Mouse (Mus musculus): ENCODE data around the gene Zfp513. TPM values are rescaled to one million over a fixed set of nuclear protein-coding genes. Genes with fewer than 3 reads are reported as not detected.
"Not testable (repeated sequence)": the region's sequence is repeated elsewhere in the genome, so short reads cannot be mapped to it uniquely, and the experiment has no call there.

Zfp513 gene
- polyA plus RNA-seq, 1 experiment: 33.1 TPM

DNA sequence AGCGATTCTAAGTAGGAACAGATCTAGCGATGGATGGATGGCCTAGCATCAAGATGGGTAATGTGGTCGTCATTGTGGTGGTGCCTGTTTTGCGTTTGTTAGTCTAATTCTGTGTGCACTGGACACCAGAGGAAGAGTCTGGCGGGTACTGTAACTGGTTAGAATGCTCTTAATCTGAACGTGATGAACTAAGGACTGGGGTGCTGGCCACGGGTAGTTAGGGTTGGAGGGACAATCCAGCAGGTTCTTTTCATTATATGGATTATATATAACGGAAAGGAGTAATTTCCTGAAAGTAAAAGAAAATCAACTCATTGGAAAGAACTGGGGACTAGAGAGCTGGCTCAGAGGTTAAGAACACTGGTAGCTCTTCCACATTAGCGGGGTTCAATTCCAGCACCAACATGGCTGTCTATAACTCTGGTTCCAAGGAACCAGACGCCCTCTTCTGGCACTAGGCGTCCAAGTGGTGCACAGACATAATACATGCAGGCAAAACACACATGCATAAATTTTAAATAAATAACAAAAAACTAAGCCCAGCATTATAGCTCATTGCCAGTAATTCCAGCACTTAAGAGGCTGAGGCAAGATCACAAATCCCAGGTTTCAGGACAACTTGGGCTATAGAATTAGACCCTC is 19.3 kb upstream of the Zfp513 start:
- Histone ChIP-seq H3K4me1 (ENCODE audit: control insufficient read depth, insufficient read depth, low read length) (peaks cover 6% of the 10 kb centered on the region), H3K27ac (ENCODE audit: insufficient read depth, low read depth, low read length) (peak overlapping the region; percentile 82), H3K4me3 (ENCODE audit: insufficient read depth, low read length) (peak overlapping the region; percentile 84)
- TF ChIP-seq POLR2A (IDR thresholded peaks at IDR 0.05; ENCODE audit: borderline replicate concordance, low read depth, low read length) (no peak), CTCF (IDR thresholded peaks at IDR 0.05; ENCODE audit: low read depth, low read length) (peak; percentile 31; the same call in 1 of the 2 replicates)

DNA sequence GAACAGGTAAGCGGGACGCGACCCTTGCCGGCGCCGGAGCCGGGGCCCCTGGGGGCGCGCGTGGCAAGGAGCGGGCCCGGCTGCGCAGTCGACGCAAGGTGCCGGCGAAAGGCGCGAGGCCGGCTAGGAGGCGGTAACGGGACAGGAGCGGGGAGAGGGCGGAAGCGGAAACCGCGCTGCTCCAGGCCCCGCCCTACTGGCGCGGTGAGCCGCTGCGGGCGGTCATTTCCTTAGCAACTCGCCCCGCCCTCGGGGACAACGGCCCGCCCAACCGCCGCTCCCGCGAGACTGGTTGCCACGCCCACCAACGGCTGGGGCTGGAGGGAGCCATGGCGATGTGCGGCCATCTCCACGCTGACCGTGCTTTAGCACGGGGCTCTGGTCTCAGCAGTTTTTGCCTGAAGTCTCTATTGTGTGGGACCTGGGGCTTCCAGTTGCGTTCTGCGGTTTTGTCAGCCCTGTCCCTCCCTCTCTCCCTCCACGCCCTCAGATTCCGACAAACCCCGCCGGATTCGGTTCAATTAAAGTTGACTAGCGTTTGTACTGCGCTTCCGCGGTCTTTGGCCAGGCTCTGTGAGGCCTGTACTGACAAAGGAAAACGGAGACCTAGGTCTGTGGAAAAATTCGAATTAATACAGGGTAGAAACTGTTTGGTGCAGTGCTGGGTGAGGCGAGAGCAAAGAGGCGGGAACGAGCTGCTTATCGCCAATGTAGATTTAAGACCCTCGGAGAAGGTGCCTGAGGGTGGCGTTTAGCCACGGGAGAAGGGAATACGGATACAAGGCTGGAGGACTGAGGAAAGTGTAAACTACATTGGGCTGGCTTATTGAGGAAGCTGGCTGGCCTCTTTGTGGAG is 18.6 kb upstream of the Zfp513 start, which contains the start of gene Ppm1g:
Gene Ppm1g, minus strand, starts transcription at position 240 of the 856 bp plus-strand sequence.
- H3K4me1 ChIP-seq (ENCODE audit: control insufficient read depth, insufficient read depth, low read length): peaks cover 6% of the 10 kb centered on the region
- H3K4me3 ChIP-seq (ENCODE audit: insufficient read depth, low read length): peak within 1 kb of the TSS; percentile 98
- H3K27ac ChIP-seq (ENCODE audit: insufficient read depth, low read depth, low read length): peak within 1 kb of the TSS; percentile 82
- TF ChIP-seq CTCF (IDR thresholded peaks at IDR 0.05; ENCODE audit: low read depth, low read length): no peak
- peak; percentile 70; the same call in 1 of the 2 replicates for TF ChIP-seq POLR2A (IDR thresholded peaks at IDR 0.05; ENCODE audit: borderline replicate concordance, low read depth, low read length)

DNA sequence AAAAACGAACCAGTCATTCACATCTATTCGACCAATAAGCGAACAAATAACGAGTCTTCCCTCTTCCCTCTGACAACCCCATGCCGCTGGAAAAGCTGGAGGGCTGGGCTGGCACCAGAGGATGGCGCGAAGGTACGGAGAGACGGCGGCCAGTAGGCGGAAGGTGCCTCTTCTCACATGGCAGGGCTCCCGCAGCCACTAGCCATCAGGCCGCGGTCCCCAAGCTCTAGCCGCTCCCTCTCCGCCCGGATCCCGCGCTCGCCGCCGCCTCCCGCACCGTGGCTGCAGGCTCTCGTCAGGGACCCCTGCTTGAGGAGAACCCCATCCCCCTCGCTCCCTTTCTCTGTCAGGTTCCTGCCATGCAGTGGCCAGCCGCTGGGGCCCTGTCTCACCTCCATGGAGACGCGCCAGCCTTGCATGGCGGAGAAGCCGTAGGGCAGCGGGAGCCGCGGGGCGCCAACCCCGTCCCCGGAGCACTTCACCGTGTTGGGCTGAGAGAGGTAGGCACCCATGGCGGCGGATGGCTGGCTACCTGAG is 17.9 kb upstream of the Zfp513 start:
- Histone ChIP-seq H3K27ac (ENCODE audit: insufficient read depth, low read depth, low read length) (peak overlapping the region; percentile 73), H3K4me3 (ENCODE audit: insufficient read depth, low read length) (peak overlapping the region; percentile 98), H3K4me1 (ENCODE audit: control insufficient read depth, insufficient read depth, low read length) (peaks cover 6% of the 10 kb centered on the region)
- no peak for TF ChIP-seq POLR2A (IDR thresholded peaks at IDR 0.05; ENCODE audit: borderline replicate concordance, low read depth, low read length)
- 0 out of 2 replicates have a peak, but pooled peaks have one; percentile 5 for TF ChIP-seq CTCF (IDR thresholded peaks at IDR 0.05; ENCODE audit: low read depth, low read length)

DNA sequence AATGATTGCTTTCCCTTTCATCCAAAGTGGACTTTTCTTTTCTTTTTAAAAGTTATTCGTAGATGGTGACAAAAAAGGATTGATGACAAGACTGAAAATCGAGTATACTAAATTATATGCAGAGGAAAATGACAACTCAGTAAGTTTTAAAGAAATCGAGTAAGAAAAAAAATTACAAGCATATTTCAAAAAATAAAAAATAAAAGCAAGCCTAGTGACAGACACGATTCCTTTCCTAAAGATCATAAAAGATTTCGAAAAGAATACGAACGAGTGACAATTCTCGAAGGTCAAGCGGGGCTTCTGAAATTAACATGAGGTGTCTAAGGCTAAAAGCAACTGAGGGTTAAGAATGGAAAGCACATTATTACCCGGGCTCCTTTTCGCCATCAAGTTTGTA is 17.4 kb upstream of the Zfp513 start:
- peak overlapping the region; percentile 73 for H3K27ac ChIP-seq (ENCODE audit: insufficient read depth, low read depth, low read length)
- H3K4me3 ChIP-seq (ENCODE audit: insufficient read depth, low read length): peak overlapping the region; percentile 98
- TF ChIP-seq CTCF (IDR thresholded peaks at IDR 0.05; ENCODE audit: low read depth, low read length): no peak
- peaks cover 9% of the 10 kb centered on the region for H3K4me1 ChIP-seq (ENCODE audit: control insufficient read depth, insufficient read depth, low read length)

DNA sequence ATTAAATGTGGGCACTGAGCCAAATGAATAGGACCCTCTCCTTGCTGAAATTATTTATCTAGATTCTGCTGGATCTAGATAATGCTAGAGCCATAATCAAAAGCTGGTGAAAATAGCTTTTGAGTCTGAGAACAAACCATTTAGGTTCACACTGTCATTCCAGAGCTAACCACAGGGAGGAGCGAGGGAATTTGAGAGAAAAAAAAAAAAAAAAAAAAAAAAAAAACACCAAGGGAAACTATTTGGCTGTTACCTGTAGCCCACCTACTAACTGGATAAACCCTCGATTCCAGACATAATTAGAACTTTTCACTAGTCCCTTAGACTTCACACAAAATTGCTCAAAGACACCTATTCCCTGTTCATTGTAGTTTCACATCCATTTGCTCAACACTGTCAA is 17.0 kb upstream of the Zfp513 start:
- H3K27ac ChIP-seq (ENCODE audit: insufficient read depth, low read depth, low read length): no peak overlapping the region
- TF ChIP-seq CTCF (IDR thresholded peaks at IDR 0.05; ENCODE audit: low read depth, low read length) (no peak), POLR2A (IDR thresholded peaks at IDR 0.05; ENCODE audit: borderline replicate concordance, low read depth, low read length) (no peak)
- H3K4me1 ChIP-seq (ENCODE audit: control insufficient read depth, insufficient read depth, low read length): peaks cover 9% of the 10 kb centered on the region
- peak overlapping the region; percentile 18 for H3K4me3 ChIP-seq (ENCODE audit: insufficient read depth, low read length)

DNA sequence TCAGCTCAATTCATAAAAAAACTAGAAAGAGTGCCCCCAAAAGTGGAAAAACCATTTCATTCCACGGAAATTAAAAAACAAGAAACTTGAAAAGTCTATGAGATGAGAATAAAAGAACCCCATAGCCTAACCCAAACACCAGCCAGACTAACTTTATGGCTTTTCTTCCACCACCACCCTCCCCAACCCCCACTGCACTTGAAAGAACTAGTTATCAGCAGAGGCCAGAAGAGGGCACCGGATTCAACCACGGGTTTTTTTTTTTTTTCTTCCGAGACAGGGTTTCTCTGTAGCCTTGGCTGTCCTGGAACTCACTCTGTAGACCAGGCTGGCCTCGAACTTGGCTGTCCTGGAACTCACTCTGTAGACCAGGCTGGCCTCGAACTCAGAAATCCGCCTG is 16.2 kb upstream of the Zfp513 start:
- H3K27ac ChIP-seq (ENCODE audit: insufficient read depth, low read depth, low read length): no peak overlapping the region

DNA sequence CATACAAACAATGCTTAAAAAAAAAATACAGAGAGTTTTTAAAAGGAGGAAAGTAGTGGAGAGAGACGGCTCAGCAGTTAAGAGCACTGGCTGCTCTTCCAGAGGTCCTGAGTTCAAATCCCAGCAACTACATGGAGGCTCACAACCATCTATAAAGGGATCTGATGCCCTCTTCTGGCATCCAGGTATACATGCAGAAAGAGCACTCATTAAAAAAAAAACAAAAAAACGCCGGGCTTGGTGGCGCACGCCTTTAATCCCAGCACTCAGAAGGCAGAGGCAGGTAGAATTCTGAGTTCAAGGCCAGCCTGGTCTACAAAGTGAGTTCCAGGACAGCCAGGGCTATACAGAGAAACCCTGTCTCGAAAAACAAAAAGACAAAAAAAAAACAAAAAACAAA is 14.5 kb upstream of the Zfp513 start:
- H3K4me1 ChIP-seq (ENCODE audit: control insufficient read depth, insufficient read depth, low read length): peaks cover 12% of the 10 kb centered on the region

More for the DNA sequence above, 16.2 kb upstream of the Zfp513 start:
- no peak for TF ChIP-seq POLR2A (IDR thresholded peaks at IDR 0.05; ENCODE audit: borderline replicate concordance, low read depth, low read length)
- TF ChIP-seq CTCF (IDR thresholded peaks at IDR 0.05; ENCODE audit: low read depth, low read length): no peak
- no peak overlapping the region for H3K4me3 ChIP-seq (ENCODE audit: insufficient read depth, low read length)
- peaks cover 9% of the 10 kb centered on the region for H3K4me1 ChIP-seq (ENCODE audit: control insufficient read depth, insufficient read depth, low read length)

DNA sequence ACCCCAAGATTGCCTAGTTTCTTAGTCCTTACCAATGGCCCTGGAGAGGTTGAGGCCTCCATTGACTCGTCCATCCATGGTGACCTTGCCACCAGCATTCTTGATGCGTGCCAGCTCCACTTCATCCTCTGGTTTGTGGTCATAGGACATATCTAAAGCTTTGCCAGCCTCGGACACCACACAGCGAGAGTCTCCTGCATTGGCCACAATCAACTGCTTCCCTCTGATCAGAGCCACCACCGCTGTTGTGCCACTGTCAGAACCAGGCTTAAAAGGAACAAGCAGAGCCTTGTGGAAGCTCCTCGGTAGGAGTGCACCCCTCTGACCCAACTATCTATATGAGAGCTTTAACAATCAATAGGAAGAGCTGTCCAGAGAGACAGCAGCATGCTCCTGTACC is 2.3 kb upstream of the Zfp513 start:
- H3K4me1 ChIP-seq (ENCODE audit: control insufficient read depth, insufficient read depth, low read length): peaks cover 6% of the 10 kb centered on the region
- TF ChIP-seq CTCF (IDR thresholded peaks at IDR 0.05; ENCODE audit: low read depth, low read length) (no peak), POLR2A (IDR thresholded peaks at IDR 0.05; ENCODE audit: borderline replicate concordance, low read depth, low read length) (no peak)

More for the DNA sequence above, 14.5 kb upstream of the Zfp513 start:
- not testable (repeated sequence) for H3K4me3 ChIP-seq (ENCODE audit: insufficient read depth, low read length); H3K27ac ChIP-seq (ENCODE audit: insufficient read depth, low read depth, low read length)

DNA sequence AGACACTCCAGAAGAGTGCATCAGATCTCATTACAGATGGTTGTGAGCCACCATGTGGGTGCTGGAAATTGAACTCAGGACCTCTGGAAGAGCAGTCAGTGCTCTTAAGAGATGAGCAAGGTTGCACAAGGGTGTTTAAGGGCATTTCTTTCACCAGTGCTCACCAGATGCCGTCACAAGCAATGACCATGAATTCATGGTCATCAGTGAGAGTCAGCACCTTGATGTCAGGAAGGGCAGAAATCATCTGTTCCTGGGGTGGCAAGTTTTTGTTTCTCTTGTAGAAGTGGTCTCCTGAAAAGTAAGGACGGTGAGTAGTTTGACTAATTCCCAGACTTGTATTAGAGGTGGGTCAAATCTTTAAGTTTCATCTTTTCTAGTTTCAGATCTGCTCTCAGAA is 1.8 kb upstream of the Zfp513 start:
- Histone ChIP-seq H3K4me1 (ENCODE audit: control insufficient read depth, insufficient read depth, low read length) (peaks cover 11% of the 10 kb centered on the region), H3K27ac (ENCODE audit: insufficient read depth, low read depth, low read length) (no peak overlapping the region), H3K4me3 (ENCODE audit: insufficient read depth, low read length) (no peak overlapping the region)
- no peak for TF ChIP-seq POLR2A (IDR thresholded peaks at IDR 0.05; ENCODE audit: borderline replicate concordance, low read depth, low read length)
- no peak for TF ChIP-seq CTCF (IDR thresholded peaks at IDR 0.05; ENCODE audit: low read depth, low read length)

More for the DNA sequence above, 2.3 kb upstream of the Zfp513 start:
- Histone ChIP-seq H3K27ac (ENCODE audit: insufficient read depth, low read depth, low read length) (no peak overlapping the region), H3K4me3 (ENCODE audit: insufficient read depth, low read length) (no peak overlapping the region)

DNA sequence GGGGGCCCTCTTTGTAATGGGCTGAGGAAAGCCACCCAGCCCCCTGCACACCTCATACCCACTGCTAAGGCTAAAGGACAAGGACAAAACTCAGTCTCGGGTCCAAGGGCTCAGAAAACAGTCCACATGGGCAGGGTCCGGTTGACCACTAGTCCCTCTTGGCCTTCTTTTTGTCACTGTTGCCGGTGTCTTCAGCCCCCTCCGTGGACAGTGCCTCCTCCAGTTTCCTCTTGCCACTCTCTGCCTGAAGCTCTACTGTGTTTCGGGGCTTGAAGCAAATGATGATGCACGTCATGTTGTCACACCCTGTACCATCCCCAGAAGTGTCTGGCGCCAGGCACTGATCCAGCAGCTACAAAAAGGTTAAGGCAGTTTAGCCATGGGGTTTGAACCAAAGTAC is 830 bp upstream of the Zfp513 start:
- no peak for TF ChIP-seq POLR2A (IDR thresholded peaks at IDR 0.05; ENCODE audit: borderline replicate concordance, low read depth, low read length)
- no peak for TF ChIP-seq CTCF (IDR thresholded peaks at IDR 0.05; ENCODE audit: low read depth, low read length)
- Histone ChIP-seq H3K4me1 (ENCODE audit: control insufficient read depth, insufficient read depth, low read length) (peaks cover 17% of the 10 kb centered on the region), H3K4me3 (ENCODE audit: insufficient read depth, low read length) (peak overlapping the region; percentile 65), H3K27ac (ENCODE audit: insufficient read depth, low read depth, low read length) (peak overlapping the region; percentile 83)

Data from bone marrow macrophage, adult 2 months (primary cell).